Mouse (Mus musculus) lung, adult 2 months (tissue): ENCODE data around the gene Gm49393.

ENCODE experiments used
- CTCF ChIP-seq: fragments of 200-500 bp; IDR thresholded peaks from 2 replicates; pipeline ENCODE4 v1.5.1; 2011; ENCODE audit warnings: mild to moderate bottlenecking, low read length, control low read depth; ENCODE audit not compliant: insufficient read depth
- POLR2A ChIP-seq: fragments of 200-500 bp; IDR thresholded peaks from 2 replicates; pipeline ENCODE4 v1.6.1; 2011; ENCODE audit warnings: low read depth, mild to moderate bottlenecking, control low read depth, low read length, borderline replicate concordance; ENCODE audit errors: extremely low read depth

- no peak for TF ChIP-seq POLR2A
- no peak for TF ChIP-seq CTCF
Observed at GRCm38 (mm10) chr13:60820486-60821175, 114.8 kb downstream of the Gm49393 start.
